Mouse (Mus musculus) c-Kit-positive CD71-negative TER-119-negative erythroid progenitor cells, embryonic 14.5 days (primary cell): ENCODE measurements around the gene Natd1.
A peak's percentile ranks its signal among the peaks of the same experiment; 100 is the strongest.
"Not testable (repeated sequence)": the region's sequence is repeated elsewhere in the genome, so short reads cannot be mapped to it uniquely, and the experiment has no call there.

Source experiments
- DNase-seq: peaks from one replicate; pipeline ENCODE4 v3.0.0-alpha.2; 2013; ENCODE audit warnings: low read depth

Natd1 gene

GRCm38 (mm10) chr11:60889861-60890260 is 24.7 kb downstream of the Natd1 start:
- DNase-seq: no peak

DNA sequence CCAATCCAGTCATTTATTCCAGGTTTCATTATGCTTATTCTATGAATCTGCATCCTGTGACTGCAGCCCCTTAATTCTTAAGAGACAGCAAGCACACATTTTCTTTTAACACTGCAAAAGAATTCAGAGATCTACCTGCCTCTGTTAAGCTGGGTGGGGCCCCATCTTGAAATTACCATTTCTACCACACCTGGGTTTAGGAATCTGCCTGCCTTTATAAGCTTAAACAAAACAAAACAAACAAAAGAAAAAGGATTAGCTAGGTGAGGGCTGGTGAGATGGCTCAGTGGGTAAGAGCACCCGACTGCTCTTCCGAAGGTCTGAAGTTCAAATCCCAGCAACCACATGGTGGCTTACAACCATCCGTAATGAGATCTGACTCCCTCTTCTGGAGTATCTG is 27.6 kb downstream of the Natd1 start:
- not testable (repeated sequence) for DNase-seq

DNA sequence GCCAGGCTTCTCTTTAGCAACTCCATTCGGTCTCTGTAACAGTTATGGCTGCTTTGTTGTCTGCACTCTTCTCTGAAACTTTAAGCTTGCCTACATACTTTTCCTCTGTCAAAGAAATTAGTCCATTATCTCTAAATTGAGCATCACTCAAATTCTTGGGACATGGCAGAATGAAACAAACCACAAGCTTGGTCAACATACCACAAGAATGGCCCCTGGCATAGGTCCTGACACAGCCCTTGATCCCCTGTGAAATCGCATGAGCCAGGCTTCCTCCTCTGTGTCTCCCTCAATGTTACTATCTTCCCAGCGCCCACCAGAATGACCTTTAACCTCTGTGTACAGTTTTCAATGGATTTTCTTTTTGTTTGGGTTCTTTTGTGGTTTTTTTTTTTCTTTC is 32.2 kb downstream of the Natd1 start:
- DNase-seq: no peak

GRCm38 (mm10) chr11:60880559-60880958 is 34.0 kb downstream of the Natd1 start:
- DNase-seq: no peak

GRCm38 (mm10) chr11:60879423-60879822 is 35.1 kb downstream of the Natd1 start:
- DNase-seq: peak; percentile 64

GRCm38 (mm10) chr11:60878675-60879294 is 35.8 kb downstream of the Natd1 start, which contains the start of gene Tmem11:
Tmem11 (minus strand) TSS chr11:60879272.
- DNase-seq: peak; percentile 96

DNA sequence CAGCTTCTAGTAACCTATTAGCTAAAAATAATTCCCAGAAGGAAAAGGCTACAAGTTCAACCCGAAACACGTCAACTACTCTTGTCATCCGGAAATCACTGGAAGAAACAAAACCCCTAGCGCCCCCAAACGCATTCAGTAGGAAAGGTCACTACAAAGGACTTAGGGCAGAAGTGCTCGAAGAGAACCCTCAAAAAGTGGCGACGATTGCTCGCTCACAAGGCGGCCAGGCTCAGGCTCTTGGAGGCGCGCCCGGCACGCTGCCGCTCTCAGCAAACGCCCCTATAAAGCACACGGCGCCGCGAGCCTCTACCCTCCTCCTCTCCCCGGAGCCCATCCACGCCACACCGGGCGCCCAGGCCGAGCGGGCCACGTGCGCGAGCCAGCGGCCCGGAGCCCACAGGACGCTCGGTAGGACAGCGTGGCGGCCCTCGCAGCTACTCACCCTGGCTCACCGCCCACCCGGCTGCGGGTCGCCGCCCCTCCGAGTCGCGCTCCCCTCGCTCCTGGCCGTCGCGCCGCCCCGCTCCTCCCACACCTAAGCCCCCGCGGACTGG is 36.4 kb downstream of the Natd1 start:
- DNase-seq: peak; percentile 31

- no peak for DNase-seq
Observed at GRCm38 (mm10) chr11:60873101-60873500, 41.4 kb downstream of the Natd1 start.

GRCm38 (mm10) chr11:60871409-60871808 is 43.1 kb downstream of the Natd1 start:
- DNase-seq: no peak

DNA sequence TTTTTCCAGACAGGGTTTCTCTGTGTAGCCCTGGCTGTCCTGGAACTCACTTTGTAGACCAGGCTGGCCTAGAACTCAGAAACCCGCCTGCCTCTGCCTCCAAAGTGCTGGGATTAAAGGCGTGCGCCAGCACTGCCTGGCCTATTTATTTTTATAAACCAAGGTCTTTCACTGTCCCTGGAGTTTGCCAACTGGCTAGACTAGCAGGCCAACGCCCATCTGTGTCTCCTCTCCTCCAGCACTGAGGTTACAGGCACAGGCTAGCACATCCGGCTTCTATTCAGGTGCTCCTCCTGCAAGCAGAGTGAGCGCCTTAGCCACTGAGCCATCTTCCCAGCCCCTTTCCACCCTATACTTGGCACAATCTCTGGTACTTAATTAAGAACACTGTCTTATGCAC is 45.1 kb downstream of the Natd1 start:
- not testable (repeated sequence) for DNase-seq

DNA sequence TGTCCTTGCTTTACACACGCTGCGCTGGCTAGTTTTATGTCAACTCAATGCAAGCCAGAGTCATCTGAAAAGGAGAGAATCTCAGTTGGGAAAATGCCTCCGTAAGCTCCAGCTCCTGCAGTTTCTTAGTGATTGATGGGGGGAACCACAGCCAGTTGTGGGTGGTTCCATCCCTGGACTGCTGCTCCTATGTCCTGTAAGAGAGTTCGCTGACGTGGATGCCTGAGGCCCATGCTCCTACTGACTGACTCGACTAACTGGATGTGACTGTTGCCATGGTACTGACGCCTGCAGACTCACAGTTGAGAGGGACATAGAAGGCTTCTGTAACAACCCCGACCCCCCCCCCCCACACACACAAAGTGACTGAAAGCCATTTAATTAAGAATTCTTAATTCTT is 46.6 kb downstream of the Natd1 start:
- DNase-seq: no peak

DNA sequence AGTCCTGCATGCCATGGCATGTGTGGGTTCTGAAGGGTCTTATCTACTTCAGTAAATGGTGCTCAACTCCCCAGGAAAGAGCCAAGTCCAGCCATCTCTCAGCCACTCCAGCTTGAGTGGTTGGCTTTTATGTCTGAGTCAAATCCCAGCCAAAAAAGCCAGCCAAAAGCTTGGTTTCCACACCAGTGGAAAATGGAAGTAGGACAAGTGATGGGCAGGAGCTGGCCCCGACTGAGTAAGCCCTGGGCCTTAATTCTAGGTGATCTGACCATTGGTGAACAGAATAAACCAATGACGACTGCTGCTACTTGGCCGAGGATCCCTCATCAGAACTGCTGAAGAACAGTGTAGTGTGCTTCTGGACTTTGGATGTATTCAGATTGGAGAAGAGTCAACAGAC is 47.1 kb downstream of the Natd1 start:
- no peak for DNase-seq

DNA sequence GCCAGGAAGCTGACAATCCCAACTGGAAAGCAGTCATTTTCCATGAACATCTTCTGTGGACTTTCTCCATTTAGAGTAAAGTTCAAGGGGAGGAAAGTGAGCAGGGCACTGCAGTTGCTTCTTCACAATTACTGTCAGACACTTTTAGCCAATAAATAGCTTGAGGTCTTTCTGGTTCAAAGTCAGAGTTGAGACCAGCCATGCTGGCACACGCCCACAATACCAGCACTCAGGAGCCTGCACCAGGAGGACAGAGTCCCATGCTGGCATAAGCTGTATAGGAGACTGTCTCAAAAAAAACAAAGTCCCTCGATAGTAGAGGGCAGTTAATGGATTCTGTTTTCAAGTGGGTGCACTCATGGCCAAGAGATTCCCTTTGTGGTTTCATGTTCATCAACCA is 48.5 kb downstream of the Natd1 start:
- no peak for DNase-seq

DNA sequence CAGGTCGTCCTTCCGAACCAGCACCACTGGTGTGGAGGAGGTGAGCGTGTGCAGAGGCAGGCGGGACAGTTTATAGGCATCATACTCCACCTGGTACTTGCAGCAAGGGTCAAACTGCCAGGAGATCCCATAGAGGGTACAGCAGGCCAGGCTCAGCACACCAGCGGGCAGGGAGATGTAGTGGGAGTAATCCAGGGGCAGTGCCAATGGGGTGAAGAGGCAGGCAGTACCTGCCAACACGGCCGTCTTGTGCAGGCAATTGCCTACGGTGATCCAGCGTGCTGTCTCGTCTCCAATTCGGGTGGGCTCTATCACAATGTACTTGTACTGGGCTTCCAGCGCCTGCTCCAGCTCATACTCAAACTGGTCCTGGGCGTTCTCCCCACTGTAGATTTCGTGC is 49.6 kb downstream of the Natd1 start:
- DNase-seq: no peak

GRCm38 (mm10) chr11:60864166-60864565 is 50.4 kb downstream of the Natd1 start:
- DNase-seq: no peak

GRCm38 (mm10) chr11:60863196-60863595 is 51.4 kb downstream of the Natd1 start:
- DNase-seq: no peak

DNA sequence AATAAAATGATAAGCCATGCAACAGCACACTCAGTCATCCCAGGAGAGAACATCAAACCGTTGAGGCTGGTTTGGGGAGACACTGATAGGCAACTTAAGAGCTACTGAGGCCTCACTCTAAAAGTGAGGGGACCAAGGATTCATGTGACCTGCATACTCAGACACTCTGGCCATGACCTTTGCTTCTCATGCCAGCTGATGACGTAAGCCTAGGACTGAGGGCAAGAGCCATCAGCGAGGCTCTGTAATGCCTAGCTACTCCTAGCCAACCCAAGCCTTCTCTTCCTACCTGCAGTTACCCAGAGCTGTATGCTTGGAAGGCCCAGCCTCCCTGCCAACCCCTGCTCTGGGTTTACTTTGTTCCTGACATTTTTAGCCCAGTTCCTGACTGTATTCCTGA is 52.6 kb downstream of the Natd1 start:
- DNase-seq: no peak

GRCm38 (mm10) chr11:60856587-60856986 is 58.0 kb downstream of the Natd1 start:
- no peak for DNase-seq
